Mouse (Mus musculus): ENCODE results near the gene Tulp2. TPM values are rescaled to one million over a fixed set of nuclear protein-coding genes. Genes with fewer than 3 reads are reported as not detected.

Gene Tulp2
- total RNA-seq (2021): not detected

- peak in 1 of 2 experiments; percentile 53 for DNase-seq (ENCODE audit: extremely low spot score in 1 of 2, low spot score in 1 of 2)
Measured at GRCm38 (mm10) chr7:45481374-45481927, at the start of gene Tulp2. Tulp2 (plus strand) TSS chr7:45481877.

DNA sequence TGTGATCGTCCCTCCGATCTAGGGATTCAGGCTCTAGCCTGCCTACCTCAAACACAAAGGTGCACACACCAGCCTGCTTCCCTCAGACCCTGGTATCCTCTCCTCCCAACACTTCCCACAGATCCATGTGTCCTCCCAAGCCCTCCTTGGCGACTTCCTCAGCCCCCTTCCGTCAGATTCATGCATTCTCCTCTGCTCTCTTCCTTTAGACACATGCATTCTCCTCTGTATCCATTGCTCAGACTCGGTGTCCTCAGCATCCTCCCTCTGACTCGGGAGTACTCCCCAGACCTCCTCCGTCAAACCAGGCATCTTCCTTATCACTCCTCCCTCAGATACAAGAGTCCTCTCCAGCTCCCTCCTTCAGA lies 47.9 kb upstream of the Tulp2 start:
- no peak for DNase-seq (ENCODE audit: extremely low spot score in 1 of 2, low spot score in 1 of 2)

DNA sequence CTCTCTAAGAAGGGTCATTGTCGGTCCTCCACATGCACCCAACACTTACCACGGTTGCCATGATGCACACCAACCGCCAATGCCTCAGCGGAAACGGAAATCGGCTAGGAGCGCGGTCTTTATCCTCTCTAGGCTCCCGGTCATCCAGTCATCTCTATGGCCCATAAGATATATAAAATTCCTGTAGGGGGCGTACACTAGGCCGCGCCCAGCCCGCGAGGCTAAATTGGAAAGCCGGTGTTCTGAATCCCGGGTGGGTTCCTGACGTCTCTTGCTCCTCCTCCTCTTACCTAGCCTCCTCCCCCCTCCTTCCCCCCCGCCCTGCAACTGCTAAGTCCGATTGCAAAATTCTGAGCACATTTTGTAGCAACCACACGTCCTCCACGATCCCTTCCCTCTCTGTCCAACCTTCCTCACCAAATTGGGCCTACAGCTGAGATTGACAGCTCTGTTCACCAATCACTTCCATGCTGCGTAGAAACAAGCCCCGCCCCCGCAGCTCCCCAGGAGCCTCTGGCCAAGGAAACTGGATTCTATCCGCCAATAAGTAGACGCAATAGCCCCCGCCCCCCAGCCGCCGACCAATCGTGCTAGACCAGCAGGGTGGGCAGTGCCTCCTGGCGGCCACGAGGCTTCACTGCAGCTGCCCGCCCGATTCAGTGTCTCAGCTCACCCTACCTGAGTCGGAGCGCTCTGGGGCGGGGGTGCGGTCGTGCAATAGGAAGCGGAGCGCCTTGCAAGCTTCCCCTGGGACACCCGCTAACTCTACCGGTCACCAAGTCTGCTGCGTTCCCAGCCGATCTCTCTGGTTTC lies 47.3 kb upstream of the Tulp2 start, which contains the start of gene Gys1:
Gene Gys1, plus strand, starts transcription at position 642 of the 813 bp plus-strand sequence.
- DNase-seq (ENCODE audit: extremely low spot score in 1 of 2, low spot score in 1 of 2): peak; percentile 99 to 100

GRCm38 (mm10) chr7:45435038-45435437 lies 46.6 kb upstream of the Tulp2 start:
- no peak for DNase-seq (ENCODE audit: extremely low spot score in 1 of 2, low spot score in 1 of 2)

DNA sequence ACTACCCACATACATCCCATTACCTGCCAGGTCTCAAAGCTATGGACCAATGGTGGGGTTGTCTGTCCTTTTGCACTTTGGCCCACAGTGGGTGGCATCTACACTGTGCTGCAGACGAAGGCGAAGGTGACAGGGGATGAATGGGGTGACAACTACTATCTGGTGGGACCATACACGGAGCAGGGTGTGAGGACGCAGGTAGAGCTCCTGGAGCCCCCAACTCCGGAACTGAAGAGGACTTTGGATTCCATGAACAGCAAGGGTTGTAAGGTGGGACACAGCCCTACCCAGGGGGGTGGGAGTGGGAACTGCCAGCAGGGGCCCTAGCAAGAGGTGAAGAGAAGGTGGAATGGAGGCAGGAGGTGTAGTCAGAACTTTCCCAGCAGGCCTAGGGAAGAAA lies 45.2 kb upstream of the Tulp2 start:
- no peak for DNase-seq (ENCODE audit: extremely low spot score in 1 of 2, low spot score in 1 of 2)

DNA sequence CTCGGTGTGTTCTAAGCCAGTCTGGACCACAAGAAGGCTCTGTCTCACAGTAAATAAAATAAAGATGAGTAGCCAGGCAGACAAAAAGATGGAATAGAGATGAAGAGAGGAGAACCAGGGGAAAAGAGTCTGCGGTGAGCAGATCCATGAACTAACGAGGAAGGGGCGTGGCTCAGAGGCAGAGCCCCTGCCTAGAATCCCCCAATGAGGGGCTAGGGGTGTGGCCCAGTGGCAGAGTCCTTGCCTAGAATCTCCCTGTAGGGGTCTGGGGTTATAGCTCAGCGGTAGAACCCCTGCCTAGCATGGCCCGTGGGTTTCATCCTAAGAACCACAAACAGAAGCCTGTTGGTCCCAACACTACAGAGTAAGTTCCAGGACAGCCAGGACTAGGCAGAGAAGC lies 44.6 kb upstream of the Tulp2 start:
- DNase-seq (ENCODE audit: extremely low spot score in 1 of 2, low spot score in 1 of 2): no peak

DNA sequence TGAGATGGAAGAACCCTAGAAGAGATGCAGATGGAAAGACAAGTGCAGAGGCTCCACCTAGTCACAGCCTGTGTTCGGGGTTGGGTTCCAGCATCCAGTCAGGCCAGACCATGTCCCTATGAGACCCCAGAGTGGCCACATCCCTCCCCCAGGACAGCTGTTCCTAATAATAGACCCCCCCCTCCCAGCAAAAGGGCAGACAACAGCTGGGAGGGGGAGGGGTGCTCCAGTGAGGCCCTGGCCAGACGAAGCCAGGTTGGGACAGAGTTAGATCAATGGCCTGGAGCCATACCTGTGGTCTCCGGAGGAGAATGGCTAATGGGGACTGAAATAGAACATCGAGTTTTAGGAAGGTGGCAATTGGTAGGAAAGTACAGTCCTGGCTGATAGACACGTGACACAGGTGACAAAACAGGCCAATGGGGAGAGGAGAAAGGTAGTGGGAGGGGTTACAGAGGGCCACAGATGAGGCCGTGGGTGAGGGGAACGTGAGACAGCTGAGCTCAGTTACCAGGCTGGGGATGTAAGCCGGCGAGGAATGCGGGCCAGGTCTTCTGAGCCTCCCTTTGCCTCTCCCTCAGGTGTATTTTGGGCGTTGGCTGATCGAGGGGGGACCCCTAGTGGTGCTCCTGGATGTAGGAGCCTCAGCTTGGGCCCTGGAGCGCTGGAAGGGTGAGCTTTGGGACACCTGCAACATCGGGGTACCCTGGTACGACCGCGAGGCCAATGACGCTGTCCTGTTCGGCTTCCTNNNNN lies 44.0 kb upstream of the Tulp2 start, which contains the start of gene Ruvbl2:
Gene Ruvbl2, minus strand, starts transcription at position 576 of the 756 bp plus-strand sequence.
- DNase-seq (ENCODE audit: extremely low spot score in 1 of 2, low spot score in 1 of 2): no peak

DNA sequence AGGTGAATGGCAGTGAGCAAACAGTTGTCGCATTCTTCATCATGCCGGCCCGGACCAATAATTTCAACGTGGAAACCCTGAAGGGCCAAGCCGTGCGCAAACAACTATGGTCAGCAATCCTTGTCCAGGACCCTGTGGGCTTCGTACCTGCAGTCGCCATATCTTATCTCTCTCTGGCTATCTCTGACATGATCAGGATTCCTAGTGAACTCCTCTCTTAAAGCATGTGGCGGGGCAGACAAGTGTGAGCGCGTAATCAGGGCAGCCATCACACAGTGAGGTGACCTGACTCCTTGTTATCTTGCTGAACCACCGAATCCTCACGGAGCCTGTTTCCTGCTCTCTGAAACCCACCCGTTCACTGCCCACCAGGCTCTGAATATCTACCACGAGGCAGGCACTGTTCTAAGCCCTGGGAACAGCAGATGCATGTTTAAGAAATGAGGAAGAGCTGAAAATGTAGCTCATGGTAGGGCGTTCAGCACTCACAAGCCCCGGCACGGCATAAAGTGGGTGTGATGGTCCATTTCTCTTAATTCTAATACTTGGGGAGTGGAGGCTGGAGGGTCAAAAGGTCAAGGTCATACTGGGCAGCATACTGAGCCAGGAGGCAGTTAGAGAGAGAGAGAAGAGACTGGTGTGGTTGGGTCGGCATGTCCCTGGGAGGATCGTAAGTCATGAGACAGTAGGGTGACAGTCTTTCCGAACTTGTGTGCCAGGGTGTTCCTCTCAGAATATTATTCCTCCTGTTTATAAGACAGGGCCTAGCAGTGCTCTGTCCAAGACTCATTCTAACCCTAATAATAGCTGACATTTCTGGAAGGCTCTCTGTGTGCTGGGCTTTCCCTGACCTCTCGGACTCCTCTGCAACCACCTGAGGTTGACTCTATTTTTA lies 37.9 kb upstream of the Tulp2 start:
- DNase-seq (ENCODE audit: extremely low spot score in 1 of 2, low spot score in 1 of 2): no peak

DNA sequence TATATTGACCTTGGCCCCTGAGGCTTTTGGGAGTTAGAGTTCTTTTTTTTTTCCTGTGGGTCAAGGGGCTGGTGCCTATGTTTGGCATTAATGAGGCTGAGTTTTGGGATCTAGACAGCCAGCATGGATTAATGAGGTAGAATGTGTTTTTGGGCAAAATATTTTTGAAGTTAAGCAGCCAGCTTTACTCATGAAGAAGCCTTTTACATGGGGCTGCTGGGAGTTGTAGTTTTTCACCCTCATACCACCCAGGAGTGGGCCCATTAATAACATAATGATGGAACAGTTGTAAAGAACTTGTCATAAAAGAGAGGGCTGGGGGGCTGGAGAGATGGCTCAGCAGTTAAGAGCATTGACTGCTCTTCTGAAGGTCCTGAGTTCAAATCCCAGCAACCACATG lies 35.1 kb upstream of the Tulp2 start:
- no peak for DNase-seq (ENCODE audit: extremely low spot score in 1 of 2, low spot score in 1 of 2)

- DNase-seq (ENCODE audit: extremely low spot score in 1 of 2, low spot score in 1 of 2): no peak
Measured at GRCm38 (mm10) chr7:45447325-45447990, 34.2 kb upstream of the Tulp2 start.

DNA sequence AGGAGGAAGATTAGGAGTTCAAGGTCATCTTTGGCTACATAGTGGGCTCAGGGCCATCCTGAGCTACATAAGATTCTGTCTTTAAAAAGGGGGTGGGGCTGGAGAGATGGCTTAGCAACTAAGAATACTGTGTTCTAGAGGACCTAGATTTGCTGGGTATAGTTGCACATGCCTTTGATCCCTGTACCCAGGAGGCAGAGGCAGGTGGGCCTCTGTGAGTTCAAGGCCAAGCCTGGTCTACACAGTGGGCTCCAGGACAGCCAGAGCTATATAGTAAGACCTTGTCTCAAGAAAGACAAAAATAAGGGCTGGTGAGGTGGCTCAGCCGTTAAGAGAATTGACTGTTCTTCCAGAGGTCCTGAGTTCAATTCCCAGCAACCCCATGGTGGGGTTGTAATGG lies 31.7 kb upstream of the Tulp2 start:
- no peak for DNase-seq (ENCODE audit: extremely low spot score in 1 of 2, low spot score in 1 of 2)

GRCm38 (mm10) chr7:45451344-45451982 lies 30.2 kb upstream of the Tulp2 start:
- peak; percentile 77 to 94 for DNase-seq (ENCODE audit: extremely low spot score in 1 of 2, low spot score in 1 of 2)

DNA sequence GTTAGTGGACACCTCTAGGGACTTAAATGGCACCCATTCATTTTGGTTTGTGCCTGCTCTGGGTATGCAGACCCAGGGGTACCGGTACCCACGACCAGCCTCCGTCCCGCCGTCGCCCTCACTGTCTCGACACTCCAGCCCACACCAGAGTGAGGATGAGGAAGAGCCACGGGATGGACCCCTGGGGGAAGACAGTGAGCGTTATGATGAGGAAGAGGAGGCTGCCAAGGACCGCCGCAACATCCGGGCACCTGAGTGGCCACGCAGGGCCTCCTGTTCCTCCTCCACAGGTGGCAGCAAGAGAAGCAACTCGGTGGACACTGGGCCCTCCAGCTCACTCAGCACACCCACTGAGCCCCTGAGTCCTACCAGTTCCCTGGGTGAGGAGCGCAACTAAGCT lies 26.7 kb upstream of the Tulp2 start:
- no peak for DNase-seq (ENCODE audit: extremely low spot score in 1 of 2, low spot score in 1 of 2)

DNA sequence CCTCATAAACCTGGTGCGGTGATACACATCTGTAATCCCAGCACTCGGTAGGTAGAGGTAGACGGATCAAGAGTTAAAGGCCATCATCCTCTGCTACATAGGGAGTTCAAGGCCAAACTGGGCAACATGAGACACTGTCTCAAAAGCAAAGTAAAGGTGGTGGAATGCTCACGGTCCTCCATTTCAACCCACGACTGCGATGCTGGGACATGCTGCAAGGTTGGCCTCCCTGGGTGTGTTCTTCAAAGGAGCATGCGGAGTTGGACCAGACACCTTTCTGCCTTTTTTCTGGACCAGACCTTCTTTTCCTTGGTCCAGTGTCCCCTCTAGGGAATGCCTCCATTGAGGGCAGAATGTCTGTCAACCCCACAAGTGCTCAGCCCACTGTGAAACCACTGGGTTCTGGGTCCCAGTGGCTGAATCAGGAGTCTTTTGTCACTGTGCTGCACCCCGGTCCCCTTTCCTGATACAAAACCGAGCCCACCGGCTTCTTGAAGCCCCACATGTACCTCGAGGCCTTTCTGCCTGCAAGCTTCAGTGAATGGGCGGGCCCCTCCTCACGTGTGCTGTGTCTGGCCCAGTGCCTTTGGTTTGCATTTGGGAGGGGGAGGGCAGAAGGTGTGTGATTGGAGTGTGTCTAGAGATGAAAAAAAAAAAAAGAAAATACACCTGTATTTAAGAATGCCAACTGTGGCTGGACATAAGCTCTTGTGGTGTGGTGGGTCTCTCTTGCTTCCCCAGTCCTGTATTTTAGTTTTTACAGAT lies 25.6 kb upstream of the Tulp2 start:
- no peak for DNase-seq (ENCODE audit: extremely low spot score in 1 of 2, low spot score in 1 of 2)

GRCm38 (mm10) chr7:45456721-45457203 lies 24.9 kb upstream of the Tulp2 start:
- DNase-seq (ENCODE audit: extremely low spot score in 1 of 2, low spot score in 1 of 2): no peak

DNA sequence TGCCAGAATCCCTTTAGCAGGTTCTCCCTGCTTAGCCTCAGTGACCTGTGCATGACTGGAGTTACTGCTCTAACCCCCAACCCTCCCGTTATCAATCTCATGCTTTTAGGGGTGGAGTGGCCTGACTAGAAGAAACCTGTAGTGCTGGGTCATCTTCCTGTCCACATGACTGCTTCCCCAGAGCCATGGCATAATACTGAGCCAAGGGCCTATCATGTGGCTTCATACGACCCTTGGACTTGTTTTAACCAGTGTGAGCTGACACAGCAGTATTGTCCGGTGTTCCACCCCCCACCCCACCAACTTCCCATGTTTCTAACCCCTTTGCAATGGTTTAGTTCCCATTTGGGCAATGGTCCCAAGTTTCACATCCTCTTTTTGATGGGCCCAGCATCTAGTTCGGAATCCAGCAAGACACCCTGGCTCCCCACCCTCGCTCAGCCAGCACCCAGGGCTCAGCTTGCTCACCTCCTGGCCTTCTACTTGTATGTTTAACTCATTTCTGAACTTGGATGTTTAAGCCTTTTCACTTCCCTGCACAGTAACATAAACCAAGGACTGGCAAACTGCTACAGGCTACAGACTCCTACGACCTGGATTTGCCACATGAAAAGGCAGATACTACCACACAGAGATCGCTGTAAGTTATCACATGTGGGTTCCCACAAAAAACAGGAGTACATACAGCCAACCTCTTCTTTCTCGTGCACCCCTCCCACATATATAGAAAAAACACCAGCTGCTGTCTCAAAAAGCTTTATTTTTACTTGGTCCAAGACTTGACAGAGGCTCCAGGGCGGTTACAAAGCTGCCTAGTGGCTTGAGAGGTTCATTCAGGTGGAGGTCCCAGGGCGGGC lies 24.2 kb upstream of the Tulp2 start:
- no peak for DNase-seq (ENCODE audit: extremely low spot score in 1 of 2, low spot score in 1 of 2)

DNA sequence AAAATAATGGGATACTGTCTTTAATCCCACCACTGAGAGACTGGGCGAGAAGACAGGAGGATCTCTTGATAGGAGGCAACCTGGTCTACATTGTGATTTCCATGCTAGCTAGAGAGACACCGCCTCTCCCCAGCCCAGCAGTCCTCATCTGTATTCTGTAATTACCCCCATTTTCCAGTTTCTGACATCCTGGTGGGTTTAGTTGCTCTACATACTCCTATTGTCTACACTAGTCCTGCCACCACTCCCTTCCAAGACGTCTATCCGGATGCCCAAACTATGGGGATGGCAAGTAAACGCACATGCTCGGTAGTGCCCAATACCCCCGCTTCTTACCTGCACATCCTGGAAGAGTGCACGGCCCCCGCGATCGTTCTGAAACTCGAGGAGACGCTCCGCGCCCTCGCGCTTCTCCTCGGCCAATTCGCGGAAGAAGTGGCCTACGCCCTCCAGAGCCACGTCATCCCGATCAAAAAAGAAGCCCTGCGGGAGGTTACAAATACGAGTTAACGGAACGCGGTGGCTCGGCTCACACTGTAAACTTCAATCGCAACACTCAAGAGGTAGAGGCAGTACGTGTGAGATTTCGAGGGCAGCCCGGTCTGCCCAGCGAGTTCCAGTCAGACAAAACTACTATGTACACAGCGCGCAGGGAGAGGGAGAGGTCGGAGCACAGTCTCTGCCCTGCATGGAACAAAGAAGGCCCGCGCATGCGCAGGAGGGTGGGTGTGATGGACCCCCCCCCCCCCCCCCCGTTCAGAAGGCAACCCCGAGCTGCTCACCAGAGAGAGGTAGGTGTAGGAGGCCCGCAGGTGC lies 22.7 kb upstream of the Tulp2 start:
- peak; percentile 73 to 81 for DNase-seq (ENCODE audit: extremely low spot score in 1 of 2, low spot score in 1 of 2)

Measured in layer of hippocampus, postnatal 25 days (tissue).